Mouse (Mus musculus) embryo, embryonic 11.5 days (tissue): Measurements from ENCODE around the gene Zyg11b.

Source experiments
- DNase-seq: peaks from one replicate; pipeline ENCODE4 v3.0.0-alpha.2; 2012; ENCODE audit warnings: low read depth, low spot score

The Zyg11b gene

DNA sequence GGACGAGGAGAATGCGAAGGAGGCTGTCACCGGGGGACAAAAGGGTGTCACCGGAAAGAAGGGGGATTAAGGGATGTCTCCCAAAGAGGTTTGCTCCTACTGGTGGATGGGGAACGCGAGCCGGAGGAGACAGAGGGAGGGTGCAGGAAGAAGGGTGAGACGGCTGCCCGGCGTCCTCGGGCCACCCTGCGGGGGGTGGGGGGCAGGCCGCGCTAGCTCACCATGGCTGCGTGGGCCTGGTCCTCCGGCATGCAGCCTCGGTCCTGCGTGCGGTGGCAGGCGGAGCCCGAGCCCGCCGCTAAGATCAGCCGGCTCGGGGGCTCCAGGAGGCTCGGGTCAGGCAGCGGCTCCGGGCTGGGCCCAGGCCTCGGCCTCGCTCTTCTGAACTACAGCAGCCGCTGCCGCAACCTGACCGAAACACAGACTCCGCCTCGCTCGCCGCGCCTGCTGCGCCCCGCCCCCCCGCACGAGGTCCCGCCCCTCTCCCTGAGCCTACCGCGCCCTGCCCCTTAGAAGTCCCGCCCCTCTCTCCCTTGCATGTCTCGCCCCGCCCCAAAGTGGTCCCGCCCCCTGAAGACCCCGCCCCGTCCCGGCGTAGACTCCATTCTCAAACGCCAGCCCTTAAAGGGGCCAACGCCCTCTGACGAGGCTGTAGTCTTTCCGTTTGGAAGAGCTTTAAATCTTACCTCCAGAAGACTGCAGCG lies at the start of gene Zyg11b:
Gene Zyg11b (minus strand): TSS at position 427 of the 704 bp plus-strand sequence.
- peak; percentile 90 for DNase-seq

DNA sequence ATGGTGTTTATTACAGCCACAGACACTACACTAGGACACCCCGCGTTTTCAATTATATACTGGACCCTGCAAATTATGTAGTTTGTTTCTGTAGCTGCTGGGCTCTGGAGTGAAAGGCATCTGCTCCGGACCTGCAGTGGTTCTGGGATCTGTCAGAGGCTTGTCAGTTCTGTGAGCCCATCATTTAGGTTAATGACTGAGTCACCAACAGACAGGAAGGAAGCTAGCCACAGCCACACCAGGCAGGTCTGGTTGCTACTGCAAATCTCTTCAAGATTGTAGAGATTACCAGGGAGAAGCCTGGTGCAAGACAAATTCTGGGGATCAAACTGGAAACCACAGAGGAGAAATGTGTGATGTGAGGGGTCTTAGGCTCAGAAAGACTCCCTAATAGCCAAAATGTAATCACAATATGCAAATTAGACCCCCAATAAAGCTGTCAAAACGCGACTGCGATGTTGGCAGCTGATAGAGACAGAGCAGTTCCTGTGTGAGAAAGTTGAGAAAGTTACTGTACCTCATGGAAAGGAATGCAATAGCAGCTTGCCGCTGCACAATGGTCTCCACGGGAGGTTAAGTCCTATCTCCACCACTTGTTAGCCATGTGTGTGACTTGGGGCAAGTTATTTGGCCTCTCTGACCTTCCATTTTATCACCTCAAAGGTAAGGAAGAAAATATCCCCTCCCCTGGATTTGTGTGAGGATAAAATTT lies 49.1 kb upstream of the Zyg11b start:
- no peak for DNase-seq

DNA sequence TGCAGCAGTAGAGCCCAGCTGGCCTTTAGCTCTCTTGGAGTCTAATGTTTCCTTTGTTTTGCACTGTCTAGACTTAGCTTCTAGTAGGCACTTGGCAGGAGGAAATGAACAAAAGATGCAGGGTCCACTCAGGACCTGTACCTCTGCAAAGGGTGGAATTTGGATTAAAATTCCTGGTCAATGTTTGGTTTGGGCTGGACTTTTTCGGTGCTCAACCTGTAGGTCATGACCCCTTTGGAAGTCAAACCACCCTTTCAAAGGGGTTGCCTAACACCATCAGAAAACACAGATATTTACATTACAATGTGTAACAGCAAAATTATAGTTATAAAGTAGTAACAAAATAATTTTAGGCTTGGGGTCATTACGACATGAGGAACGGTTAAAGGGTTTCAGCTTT lies 48.2 kb upstream of the Zyg11b start:
- DNase-seq, result no peak

DNA sequence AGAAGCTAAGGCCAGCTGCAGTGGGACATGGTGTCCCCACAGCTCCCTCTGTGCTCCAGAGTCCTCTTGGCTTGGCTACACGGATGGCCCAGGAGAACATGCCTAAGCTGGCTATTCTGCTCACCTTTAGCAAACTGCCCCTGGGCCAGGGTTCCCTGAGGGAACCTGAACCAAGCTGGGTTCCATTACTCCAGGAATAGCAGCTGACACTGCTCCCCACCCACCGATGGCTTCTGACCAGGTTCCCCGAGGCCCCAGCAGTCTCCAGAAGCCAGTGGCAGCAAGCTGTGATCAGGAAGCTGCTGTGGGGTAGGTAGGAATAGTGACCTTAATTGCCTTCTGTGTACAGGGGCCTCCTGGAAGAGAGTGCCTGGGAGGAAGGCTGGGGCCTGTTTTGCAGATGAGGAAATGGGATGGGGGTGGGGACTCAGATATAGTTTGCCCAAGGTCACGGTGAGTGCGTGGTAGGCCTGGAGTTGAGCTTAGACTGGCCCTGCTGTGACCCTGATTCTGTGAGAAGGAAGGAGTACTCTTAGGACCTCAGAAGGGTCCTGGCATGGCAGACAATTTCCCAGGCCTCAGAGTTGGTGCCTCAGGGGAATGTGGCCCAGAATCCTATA lies 47.5 kb upstream of the Zyg11b start:
- no peak for DNase-seq

DNA sequence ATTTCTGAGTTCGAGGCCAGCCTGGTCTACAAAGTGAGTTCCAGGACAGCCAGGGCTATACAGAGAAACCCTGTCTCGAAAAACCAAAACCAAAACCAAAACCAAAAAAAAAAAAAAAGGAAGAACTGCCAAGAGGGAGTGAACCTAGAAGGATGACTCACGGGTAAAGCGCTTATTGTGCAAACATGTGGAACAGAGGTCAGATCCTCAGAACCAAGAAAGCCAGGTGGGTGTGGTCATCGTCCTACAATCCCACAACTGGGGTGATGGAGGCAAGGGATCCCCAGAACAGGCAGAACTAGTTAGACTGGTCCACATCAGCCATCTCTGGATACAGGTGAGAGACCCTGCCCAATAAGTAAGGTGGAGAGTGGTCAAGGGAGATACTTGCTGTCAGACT lies 46.2 kb upstream of the Zyg11b start:
- no peak for DNase-seq

DNA sequence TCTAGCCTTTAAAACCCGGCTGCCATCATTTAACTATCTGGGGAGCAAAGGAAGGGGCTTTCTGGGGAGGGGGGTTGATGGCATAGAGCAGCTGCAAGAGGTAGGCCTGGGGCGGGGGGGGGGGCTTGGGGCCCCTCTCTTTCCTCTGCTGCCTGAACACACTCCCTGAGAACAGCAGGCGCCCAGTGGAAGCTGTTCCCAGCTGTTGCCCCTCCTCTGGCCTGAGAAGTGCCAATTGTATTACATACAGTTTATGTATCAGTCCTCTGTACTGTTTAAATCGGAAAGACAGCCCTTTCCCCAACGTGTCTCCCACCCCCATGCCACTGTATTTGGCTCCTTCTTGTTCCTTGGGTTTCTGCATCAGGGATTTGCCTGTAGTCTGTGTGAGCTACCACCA lies 44.9 kb upstream of the Zyg11b start:
- DNase-seq, result no peak

DNA sequence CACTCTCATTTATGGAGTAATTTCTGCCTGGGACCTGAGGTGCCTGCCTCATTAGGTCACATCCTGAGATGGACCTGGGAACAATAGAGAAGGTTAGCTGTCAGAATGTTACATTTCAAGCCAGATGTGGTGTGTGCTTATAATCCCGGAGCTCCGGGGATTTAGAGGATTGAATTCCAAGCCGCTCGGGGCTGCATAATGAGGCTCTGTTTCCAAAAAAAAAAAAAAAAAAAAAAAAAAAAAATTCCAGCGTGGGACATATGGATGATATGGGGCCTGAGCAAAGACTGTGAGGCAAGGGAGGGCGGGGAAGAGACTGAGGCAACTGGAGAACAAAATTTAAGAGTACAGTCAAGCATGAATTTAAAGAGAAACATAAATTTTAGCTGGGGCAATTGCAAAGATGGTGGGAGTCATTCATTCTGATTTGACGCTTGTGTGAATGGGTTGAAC lies 43.8 kb upstream of the Zyg11b start:
- no peak for DNase-seq

DNA sequence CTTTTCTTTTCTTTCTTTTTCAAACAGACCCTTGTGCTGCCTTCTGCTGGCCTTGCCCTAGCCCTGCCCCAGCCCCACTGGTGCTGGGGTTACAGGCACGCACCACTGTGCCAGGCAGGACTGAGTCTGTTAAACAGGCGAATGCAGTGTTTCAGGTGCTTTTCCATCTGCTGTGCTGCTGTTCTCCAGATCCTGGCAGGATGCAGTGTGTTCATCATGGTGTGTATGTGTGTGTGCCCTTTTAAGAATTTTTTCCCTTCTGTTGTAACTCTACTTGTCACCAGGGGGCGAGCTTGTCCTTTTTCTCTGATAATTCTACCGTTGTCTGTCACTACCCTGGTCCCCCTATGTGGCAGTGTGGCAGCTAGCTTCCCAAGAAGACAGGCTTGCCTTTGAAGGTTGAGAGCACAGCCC lies 38.4 kb upstream of the Zyg11b start:
- DNase-seq, result no peak

DNA sequence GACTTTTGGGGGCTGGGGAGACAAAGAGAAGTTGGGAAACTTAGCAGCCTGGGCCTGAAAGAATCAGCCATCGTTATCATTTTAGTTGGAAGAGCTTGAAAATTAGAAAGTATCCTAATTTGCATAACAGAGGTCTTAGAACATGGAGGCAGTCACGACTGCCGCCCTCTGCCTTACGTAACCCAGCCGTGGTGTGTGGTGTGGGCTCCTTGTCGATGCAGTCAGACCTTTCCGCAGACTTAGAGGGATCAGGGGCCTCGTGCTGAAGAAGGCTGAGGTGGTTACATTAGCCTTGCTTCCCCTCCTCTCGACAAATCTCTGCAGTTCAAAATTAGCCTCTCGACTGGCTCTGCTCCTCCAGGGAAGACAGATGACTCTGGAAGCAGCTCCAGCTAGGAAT lies 37.9 kb upstream of the Zyg11b start:
- DNase-seq, result no peak

DNA sequence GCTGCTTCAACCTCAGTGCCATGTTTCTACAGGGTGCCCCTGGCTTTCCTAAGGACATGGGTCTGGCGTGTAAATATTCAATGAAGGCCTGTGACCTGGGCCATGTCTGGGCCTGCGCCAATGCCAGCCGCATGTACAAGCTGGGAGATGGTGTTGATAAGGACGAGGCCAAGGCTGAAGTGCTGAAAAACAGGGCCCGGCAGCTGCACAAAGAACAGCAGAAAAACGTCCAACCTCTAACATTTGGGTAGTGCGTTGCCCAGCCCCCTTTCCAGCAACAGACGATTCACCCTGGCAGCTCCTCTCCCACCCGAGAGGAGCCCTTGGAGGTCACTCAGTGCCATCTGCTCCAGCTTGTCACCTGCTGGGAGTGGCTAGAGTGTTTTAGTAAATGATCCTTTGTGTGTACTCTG lies 37.4 kb upstream of the Zyg11b start:
- DNase-seq, result no peak

DNA sequence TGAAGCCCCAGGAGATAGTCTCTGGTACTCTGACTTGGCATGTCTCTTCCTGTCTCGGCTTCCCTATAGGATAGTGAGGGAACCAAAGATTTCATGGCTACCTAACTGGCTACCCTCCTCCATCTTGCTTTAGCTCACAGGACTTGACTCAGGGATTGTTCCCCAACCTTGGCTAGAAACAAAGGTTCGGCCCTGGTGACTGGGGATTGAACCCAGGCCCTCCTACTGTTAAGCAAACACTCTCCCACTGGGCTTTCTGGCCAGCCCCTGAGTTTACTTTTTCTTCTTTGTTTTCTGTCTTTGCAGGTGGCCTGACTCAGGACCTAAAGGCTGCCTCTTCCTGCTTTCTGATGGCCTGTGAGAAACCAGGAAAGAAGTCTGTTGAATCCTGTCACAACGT lies 36.9 kb upstream of the Zyg11b start:
- DNase-seq, result no peak

DNA sequence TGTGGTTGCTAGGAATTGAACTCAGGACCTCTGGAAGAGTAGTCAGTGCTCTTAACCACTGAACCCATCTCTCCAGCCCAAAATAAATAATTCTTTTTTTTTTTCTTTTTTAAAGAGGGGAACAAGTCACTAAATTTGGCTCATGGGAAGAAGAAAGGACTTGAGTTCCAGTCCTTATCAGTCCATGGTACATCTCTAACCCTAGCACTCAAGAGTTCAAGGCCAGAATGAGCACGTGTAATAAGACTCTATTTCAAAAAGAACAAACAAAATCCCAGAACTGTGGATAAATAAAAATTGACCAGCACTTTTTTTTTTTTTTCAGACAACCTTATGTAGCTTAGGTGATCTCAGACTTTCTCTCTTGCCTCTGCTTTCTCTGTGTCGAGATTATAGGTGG lies 35.9 kb upstream of the Zyg11b start:
- no peak for DNase-seq

DNA sequence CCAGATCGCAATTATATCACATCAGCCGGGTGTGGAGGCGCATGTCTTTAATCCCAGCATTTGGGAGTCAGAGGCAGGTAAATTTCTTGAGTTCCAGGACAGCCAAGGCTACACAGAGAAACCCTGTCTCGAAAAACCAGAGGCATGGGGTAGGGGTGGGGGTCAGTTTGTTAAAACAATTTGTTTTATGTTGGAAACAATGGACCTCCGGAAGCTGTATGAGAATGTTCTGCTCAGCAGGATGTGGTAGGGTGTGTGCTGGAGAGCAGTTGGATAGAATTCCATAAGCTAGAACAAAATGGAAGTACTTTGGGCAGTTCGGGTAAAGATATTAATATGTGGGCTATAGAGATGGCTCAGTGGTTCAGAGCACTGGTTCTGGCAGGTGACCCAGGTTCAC lies 34.5 kb upstream of the Zyg11b start:
- no peak for DNase-seq

DNA sequence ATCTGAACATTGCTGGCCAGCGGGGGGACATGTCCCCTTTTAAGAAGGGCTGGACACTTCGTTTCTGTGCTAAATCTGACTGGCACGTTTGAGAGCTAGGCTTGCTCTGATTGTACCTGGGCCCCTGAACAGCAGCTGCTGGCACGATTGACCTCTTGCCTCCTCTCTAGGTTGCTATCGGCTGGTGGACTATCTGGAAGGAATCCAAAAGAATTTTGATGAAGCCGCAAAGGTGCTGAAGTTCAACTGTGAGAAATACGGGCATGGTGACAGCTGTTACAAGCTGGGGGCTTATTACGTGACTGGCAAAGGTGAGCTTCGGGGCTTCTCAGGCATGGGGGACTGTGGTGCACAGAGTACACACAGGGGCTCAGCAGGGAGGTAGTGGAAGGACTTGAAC lies 31.1 kb upstream of the Zyg11b start:
- no peak for DNase-seq

DNA sequence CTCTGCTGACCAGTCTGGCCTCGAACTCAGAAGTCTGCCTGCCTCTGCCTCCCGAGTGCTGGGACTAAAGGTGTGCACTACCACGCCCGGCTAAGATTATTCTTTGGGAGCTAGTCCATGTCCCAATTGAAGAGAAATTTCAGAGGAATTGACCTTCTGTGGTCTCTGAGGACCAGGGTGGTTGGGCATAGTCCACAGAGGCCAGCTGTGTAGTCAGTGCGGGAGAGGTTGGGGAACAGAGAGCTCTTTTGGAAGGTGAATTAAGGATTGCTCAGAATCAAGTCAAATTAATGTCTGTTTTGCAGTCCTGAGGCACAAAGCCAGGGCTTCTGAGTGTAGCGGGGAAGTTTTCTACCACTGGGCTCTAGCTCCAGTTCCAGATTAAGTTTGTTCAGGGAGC lies 28.9 kb upstream of the Zyg11b start:
- no peak for DNase-seq

DNA sequence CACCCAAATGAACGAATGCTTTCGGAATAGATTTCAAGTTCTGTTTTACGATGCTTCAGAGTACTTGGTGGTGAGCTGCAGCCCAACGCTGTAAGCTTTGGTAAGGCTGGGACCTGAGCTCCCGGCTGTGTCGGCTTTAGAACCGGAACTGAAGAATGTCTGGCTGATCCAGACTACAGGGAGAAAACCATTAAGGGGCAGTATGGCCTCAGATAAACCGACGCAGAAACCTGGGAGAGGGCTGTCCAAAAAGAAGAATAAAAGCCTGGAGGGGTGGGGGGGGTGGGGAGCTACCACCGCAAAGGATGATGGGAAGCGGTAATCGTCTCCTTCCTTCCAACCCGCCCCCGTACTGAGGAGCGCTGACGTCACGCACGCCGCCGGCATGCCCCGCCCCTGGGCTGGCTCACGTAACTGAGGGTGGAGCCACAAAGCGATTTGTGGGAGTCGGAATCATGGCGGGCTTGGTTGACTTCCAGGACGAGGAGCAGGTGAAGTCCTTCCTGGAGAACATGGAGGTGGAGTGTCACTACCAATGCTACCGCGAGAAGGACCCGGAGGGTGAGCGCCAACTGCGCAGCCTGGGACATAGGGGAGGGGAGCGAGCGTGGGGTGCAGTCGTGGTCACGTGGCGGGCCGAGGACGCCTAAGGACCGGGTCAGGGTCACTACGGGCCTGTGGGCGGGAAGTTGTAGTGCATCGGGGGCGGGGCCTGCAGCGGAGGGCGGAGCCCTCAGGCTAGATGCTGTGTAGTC lies 27.0 kb upstream of the Zyg11b start, which contains the start of gene Coa7:
Gene Coa7 (plus strand): TSS at position 411 of the 755 bp plus-strand sequence.
- DNase-seq, result peak; percentile 97

DNA sequence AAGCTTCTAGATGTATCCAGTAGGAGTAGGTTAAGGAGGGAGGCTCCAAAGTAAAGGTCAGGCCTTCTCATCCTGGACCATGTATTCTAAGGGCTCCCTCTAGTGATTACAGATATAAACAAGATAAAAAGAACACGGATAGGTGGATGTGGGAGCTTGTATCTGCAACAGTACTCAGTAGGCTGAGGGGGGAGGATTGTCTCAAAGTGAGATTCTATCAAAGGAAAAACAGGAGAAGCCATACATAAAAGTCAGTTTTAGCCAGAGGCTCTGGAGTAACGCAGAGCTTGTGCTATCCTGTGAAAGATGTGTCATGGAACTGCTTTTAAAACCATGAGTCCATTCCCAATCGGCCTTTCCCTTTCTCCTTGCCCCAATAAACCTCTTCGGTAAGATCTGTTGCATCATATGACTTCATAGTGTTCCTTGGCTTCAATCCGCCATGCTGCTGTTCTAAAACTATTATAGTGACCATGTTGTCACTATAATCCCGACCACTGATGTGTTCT lies 26.2 kb upstream of the Zyg11b start:
- DNase-seq, result no peak

DNA sequence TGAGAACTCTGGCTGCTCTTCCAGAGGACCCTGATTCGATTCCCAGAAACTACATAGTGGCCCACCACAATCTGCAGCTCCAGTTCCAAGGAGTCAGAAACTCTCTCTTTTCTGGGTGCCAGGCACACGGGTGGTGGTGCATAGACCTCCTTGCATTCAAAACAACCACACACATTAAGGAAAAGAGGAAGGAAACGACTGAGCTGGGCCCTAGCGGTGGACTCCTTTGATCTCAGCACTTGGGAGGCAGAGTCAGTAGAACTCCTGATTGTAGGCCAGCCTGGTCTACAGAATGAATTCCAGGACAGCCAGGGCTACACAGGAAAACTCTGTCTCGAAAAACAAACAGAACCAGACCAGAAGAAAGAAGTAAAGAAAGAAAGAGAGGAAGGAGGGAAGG lies 22.7 kb upstream of the Zyg11b start:
- DNase-seq, result no peak

DNA sequence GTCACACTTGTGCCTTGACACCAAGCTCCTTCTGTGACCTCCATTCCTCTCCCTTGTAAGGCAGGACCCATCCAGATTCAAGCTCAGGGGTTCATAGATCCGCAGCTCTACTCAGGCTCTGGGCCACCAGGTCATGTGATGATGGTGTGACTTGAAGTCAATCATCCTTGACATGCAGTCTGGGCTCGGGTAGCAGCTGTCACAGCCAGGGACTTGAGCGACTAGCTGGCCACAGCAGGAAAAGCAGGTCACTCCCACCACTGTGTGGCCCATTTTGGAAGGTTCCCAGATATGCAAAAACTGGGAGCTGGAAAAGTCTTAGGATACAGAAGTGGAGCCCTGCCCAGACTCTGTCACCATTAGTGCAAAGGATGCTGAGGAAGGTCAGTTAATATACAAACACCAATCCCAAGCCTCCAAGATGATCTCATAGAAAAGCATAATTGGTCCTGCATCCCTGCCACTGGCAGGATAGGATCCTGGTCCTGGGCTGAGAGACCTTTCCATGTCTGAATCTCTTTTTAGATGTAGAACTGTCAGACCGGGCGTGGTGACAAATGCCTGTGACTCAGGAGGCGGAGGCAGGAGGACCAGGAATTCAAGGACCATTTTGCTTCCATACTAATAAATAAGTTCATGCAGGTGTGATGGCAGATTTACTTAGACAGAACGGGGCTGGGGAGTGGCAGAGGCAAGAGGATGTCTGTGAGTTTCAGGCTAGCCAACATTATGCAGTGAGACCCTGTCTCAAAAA lies 19.9 kb upstream of the Zyg11b start:
- no peak for DNase-seq

DNA sequence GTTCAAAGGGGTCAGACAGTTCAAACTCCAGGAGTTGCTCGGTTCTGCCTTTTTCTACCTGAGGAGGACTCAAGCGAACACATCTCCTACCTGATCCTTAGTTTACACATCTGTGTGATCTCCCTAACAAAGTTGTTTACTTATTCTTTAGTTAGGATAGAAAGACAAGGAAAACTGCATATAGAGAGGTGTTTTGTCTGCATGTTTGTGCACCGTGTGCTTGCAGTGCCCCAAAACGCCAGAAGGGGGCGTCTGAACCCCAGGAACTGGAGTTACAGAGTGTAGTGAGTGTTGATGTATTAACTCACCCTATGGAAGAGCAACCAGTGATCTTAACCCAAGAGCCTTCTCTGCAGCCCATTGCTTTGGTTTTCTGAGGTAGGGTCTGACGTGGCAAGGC lies 18.9 kb upstream of the Zyg11b start:
- DNase-seq, result no peak
